Mouse (Mus musculus): ENCODE measurements around the gene Kcnh1.

Gene Kcnh1

DNA sequence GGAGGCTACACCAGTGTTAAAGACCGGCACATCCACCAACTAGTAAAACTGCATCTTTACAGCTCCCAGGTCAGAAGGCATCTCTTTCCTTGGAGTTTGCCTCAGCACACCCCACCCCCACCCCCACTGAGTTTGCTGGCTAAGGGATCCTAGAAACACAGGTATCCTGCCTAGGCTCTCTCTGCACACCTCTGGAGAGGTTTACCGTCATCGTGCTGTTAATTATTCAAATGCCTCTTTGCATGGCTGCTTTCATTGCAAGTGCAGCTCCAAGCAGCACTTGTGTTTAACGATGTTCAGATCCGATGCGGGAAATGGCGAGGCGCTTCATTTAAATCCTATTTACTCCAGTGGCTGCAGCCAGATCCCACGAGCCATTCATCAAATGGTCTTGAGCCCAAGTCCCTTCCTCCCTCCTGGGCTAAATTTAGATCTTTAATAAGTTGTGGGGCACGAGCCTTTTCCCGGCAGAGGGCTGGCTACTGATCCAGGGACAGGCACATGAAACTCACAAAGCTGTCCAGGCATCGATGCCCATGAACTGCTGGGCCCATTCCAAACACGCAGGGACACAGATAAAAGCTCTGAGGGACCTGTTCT, 330.4 kb downstream of the Kcnh1 start:
- in situ Hi-C loops (cut with MboI, MseI) = loop anchor here (10.0 kb wide), 1 partner anchor 354 kb away; no protein-coding TSS in a partner anchor

DNA sequence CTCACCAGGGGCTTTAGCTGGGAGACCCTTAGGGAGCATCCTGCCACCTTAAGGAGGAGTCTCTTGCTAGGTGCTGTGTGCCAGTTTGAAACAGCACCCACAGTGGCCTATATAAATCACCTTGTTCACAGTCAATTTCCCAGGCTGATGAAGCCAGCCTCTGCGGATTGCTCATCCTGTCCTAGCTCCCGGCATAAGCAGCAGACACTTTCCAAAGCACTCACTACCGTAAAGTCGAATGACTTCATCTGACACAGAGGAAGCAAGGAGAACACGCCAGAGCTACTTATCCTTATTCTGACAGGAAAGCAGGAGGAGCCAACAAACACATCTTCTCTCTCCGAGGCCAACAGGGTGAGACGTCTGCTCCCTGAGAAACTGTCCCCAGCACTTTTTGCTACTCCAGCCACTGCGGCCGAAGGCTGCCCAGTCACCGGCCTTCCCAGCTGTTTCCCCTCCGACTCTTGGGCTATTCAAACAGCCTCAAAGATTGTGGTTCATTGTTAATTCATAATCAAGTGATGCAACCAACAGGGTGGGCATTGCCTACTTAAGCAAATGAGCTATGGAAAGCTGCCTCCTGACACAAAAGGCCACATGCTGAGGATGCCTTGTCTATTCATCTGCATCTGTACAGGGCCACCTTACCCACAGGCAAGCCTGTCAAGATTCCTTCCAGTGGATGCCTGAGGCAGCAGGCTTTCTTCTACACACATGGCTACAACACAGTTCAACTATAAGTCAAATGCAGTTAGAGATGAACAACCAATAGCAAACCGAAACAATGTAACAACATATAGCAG, 332.0 kb downstream of the Kcnh1 start:
- in situ Hi-C loops (cut with MboI, MseI) = loop anchor here (10.0 kb wide), 1 partner anchor 352 kb away; no protein-coding TSS in a partner anchor

DNA sequence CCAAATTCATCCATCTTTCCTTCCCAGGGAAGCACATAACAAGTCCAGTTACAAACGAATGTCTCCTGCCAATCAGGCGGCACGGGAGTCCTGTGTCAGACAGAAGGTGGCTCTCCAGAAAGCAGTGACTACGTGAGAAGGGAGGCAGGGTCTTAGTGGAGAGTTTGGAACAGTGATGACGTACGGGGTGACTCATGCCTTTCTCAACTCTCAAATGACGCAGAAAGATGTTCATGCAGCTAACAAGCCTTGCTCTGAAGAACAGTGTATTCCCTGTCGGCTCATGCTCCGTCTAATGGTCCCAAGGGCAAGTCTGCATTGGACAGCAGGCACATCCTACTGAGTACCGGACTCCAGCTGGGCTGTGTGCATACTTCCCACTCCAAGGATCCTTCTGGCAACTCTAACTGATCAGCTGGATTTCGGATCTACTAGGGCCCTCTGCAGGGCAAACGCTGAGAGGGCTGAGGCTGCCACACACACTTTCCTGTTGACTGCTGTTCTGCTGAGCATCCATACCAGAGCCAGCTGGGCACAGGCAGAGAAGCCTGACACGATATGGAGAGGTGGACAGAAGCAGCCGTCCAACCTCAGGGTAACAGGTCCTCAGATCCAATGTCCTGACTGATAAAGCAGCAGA, 335.3 kb downstream of the Kcnh1 start:
- in situ Hi-C loops (cut with MboI, MseI) = loop anchor here (10.0 kb wide), 1 partner anchor 349 kb away; no protein-coding TSS in a partner anchor

DNA sequence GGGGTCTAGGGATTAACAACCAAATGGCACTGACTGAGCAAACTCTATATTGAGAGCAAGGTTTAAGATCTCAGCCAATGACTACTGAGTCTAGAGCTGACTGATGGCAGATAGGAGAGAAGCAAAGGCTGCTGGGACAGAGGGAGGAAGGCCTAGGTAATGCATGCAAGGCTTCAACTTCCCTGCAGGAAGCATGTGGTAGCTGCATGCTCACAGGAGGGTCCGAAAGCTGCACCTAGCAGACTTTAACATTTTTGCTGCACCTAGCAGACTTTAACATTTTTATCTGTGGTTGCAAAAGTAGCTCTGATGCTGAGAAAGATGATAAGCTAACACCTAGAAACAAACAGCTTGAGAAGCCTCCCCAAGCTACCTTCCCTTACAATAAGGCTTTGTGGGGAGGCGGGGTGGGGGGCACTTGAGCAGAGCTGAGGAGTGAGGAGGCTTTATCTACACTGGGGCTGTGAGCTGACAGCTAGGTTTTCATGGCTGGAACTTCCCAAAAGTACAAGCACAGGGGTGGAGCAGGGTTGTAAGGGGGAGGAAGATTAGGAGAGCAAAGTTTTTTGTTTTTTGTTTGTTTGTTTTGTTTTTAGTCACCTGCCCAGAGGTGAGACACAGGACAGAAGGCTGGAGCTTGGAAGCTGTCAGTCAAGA, 341.0 kb downstream of the Kcnh1 start:
- in situ Hi-C loops (cut with MboI, MseI) = no loop called here

DNA sequence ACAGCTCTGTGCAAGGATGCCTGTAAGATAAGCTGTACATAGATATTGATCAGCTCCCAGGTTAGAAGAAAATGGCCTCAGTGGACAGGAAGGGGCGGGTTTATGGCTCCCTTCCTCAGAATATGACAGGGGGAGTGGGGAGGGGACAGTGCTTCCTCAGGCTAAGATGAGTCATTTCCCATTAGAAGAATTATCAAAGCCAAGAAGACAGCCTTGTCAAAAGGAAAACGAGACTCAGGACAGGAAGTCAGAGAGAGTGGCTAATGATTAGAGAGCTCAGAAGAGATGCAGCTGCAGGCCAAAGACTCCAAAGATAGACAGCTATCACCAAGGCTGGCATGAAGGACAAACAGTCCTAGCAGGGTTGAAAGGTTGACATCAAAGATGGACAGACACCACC, 341.6 kb downstream of the Kcnh1 start:
- in situ Hi-C loops (cut with MboI, MseI) = no loop called here

DNA sequence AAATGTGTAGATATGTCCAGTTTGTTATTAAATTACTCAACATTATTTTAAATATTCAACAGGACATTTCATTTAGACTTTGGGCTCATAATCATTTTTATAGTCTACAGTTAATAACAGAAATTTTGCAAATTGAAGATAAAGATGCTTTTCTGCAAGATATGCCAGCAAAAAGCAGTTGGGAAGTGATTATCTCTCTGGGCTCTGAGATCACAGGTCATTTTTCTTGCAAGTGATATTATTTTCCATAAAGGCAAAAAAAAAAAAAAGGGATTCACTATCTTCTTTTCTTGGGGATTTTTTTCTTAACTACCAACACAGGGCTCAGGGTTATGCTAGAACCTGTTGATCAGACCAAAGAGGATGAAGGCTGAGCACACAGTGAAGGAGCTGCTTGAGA, 342.4 kb downstream of the Kcnh1 start:
- in situ Hi-C loops (cut with MboI, MseI) = no loop called here

DNA sequence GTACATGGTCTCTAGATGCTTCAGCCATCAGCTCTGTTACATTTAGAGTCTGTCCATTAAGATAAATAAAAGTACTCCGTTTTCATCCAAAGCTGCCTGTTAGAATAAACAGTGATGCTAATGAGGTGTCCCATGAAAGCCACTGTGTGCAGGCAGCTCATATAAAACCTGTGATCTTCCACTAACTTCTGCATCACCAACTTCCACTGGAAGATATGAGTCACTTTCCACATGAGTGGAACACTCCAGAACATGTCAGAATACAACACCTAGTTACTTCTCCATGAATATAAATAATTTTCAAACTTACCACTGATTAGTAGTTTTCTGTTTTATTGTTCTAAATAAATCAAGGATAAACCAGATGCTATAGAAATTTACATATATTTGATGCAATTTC, 345.9 kb downstream of the Kcnh1 start:
- in situ Hi-C loops (cut with MboI, MseI) = no loop called here

DNA sequence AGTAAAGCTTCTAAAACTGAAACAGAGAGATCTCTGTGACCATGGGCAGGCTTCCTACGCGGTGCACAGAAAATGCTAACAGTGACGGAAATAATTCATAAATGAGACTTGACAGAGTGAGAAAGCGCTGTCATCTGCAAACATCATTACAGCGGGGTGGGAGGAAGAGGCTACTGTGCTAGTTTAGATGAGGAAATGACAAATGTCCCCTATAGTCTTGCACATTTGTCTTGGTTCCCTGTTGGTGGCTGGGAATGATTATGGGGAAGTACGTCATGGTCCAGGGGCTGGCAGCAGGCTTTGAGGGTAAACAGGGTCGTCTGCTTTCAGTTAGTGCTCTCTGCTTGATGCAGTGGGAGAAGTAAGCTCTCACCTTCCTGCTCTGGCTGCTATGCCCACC, 346.6 kb downstream of the Kcnh1 start:
- in situ Hi-C loops (cut with MboI, MseI) = no loop called here

DNA sequence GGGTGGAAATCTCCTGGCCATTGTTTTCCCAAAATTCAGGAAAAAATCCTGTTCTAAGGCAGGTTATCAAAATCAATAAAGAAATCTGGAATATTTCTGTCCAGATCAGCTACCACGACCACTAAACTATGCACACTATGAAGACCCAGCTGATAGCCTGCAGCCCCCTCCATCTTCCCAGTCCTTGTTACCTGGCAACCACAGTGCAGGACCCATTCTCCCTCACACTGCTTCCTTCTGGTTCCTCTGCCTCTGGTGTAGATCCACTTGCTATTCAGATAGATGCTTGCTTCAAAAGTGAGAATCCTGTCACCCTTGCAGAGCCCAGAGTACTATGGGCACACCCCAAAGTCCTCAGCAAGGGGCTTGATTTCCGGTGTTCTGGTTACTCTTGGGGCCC, 351.5 kb downstream of the Kcnh1 start:
- in situ Hi-C loops (cut with MboI, MseI) = no loop called here

DNA sequence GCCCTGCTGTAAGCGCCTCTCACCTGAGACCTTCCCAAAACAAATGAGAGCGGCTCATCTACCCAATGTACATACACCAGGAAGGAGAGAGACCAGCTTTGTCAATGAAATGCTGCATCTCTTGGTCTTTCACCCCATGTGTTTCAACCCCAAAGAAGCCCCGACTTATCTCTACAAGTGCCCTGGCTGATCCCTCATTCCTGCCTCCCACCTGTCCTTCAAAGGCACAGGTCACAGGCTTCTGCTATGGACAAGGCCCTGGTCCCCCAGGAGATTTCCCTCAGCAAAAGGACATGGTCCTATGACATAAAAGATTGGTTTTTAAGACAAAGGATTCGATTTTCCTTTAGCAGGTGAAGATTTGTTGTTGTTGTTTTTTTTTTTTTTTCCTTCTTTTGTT, 353.1 kb downstream of the Kcnh1 start:
- in situ Hi-C loops (cut with MboI, MseI) = no loop called here

DNA sequence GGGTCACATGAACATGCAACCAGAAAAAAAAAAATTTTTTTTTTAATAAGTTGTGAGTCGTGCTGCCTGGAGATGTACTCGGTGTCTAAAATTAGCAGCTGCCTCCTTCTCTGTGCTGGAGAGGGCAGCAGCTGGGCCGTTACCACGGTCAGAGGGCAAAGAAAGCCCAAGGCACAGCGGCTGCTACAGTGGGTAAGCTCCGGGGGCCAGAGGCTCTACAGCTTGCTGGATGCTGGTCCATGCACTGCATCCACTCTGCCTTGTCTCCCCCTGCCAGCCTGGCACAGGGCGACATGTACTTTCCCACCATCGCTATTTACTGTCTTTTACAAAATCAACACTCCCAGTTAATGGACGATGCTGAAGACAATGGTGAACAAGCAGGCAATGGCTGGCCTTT, 353.5 kb downstream of the Kcnh1 start:
- in situ Hi-C loops (cut with MboI, MseI) = no loop called here

DNA sequence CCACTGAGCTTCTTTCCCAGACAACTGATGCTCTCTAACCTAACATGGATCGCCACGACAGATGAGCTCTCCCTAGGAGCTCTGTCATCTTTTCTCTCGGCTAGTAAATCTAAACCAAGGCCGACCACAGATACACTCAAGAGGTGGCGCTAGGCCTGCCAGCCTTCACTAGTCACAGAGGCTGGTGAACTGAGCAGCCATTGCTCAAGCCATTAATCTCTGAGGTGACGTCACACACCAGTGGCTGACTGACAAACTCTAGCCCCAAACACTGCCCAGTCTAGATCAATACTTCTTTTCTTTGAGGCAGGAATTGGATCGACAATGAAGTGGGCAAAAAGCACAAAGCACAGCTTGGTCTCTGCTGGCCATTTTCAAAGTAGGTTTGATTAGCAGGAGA, 354.3 kb downstream of the Kcnh1 start:
- in situ Hi-C loops (cut with MboI, MseI) = no loop called here

DNA sequence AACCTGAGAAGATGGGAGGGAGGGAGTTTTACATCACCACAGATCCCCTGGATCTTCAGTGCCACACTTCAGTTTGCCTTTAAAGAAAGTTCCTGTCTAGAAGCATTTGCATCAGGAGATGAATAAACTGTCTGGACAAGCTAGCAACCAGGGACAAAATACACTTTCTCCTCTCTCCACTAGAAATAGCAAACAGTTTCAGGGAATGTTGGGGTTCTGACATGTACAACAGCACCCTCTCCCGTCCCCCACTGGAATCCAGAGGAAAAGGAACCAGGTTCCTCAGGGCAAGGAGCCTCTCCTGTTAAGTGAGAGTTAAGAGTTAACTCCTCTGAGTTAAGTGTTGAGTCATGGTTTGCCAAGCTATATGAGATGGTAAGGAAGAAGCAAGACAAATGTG, 356.3 kb downstream of the Kcnh1 start:
- in situ Hi-C loops (cut with MboI, MseI) = no loop called here

DNA sequence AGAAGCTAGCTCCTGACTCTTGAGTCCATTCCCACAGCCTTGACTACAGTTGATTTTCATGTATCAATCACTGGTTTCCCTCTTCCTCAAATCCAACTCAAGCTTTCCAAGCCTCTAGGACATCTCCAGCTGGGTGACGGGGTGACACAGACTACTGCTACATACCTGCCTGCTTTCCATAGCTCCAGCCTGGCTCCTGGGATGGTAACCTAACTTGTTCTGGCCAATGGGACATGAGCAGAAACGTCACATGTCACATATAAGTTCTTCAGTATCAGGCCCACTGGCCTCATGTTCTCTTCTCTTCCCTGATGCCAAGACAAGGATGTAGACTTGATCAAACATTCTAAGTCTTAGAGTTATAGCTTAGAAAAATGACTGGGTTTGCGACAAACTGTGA, 360.0 kb downstream of the Kcnh1 start:
- in situ Hi-C loops (cut with MboI, MseI) = no loop called here

DNA sequence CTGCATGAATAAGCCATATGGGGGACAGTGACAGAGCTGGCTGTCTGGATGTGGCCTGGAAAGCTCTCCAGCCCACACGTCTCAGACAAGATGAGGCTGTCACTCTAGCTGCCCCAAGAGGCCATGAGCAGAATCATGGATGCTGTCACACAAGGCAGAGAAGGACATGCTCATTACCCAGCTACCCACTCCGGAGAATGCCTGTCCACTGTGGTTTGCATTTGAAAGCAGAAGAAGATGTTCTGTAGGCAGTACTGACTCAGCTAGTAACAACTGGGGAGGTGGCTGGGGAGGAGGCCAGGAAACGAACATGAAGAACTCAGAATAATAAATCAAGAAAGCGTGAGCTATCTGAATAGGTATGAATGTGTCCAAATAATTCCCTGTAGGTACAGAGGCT, 364.9 kb downstream of the Kcnh1 start:
- in situ Hi-C loops (cut with MboI, MseI) = no loop called here

DNA sequence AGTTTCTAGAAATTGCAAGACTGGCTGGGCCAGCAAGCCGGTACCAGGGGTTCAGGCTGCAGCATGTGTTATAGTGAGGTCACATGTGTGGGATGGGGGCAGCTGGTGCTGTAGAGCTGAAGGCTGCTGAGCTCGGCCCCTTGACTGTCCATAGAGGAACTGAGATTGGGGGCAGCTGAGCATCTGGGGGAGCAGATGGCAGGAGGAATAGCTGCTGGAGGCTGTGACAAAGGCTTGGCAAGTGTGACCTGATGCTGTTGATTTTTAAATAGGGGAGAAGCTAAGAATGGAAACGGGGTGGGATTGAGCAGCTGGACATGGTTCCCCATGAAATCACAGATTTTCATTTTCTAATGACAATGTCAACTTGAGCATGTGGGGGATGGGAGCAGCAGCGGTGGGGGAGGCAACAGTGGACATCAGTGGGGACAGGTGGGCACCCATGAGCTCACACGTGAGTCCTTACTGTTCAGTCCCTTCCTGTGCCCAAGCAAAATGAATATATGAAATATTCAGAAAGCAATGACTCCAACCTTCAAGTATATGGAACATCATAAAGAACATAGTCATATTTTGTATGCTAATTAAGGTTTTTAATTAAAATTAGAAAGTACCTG, 367.5 kb downstream of the Kcnh1 start:
- in situ Hi-C loops (cut with MboI, MseI) = no loop called here

DNA sequence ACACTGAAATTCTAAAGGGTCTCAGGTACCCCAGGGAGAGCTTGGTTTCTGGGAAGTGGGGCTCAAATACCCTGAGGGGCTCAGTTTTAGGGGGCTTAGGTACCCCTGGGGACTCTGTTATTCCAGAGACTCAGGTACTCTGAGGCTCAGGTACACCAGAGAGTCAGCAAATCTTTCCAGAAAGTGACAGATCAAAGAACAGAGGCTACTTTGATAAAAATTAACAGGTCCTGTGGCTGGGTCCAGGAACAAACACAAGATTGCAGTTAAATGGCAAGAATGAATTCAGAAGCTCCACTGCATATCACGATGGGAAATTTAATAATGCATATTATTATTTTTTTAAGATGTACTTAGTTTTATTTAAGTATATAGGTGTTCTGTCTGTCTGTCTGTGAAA, 368.8 kb downstream of the Kcnh1 start:
- in situ Hi-C loops (cut with MboI, MseI) = no loop called here
